Mouse (Mus musculus) forebrain, embryonic 13.5 days (tissue): Measurements from ENCODE around the gene Rnase10. TPM values are rescaled to one million over a fixed set of nuclear protein-coding genes. Genes with fewer than 3 reads are reported as not detected.
"Not testable (repeated sequence)": the region's sequence is repeated elsewhere in the genome, so short reads cannot be mapped to it uniquely, and the experiment has no call there.

Source experiments
- ATAC-seq: fragments of 200-750 bp; cut with Nextera tagmentation; 2 replicates; pipeline ENCODE4 v1.8.0; 2017
- H3K27ac ChIP-seq: fragments of 300-500 bp; sonication (generic); 2 replicates; pipeline ENCODE4 v1.5.1; 2015; ENCODE audit warnings: inconsistent platforms, mild to moderate bottlenecking, moderate library complexity
- H3K27me3 ChIP-seq: fragments of 300-500 bp; sonication (generic); 2 replicates; pipeline ENCODE4 v1.6.1; 2015; ENCODE audit warnings: mild to moderate bottlenecking, inconsistent platforms
- H3K36me3 ChIP-seq: fragments of 300-500 bp; sonication (generic); 2 replicates; pipeline ENCODE4 v1.6.1; 2015; ENCODE audit warnings: mild to moderate bottlenecking, inconsistent platforms; ENCODE audit not compliant: poor library complexity, severe bottlenecking
- H3K4me1 ChIP-seq: fragments of 300-500 bp; sonication (generic); 2 replicates; pipeline ENCODE4 v1.6.1; 2015; ENCODE audit warnings: inconsistent platforms
- H3K4me2 ChIP-seq: fragments of 300-500 bp; sonication (generic); 2 replicates; pipeline ENCODE4 v1.6.1; 2015; ENCODE audit warnings: inconsistent platforms, mild to moderate bottlenecking, moderate library complexity
- H3K4me3 ChIP-seq: fragments of 300-500 bp; sonication (generic); 2 replicates; pipeline ENCODE4 v1.5.1; 2015; ENCODE audit warnings: mild to moderate bottlenecking, inconsistent platforms
- H3K9ac ChIP-seq: fragments of 300-500 bp; sonication (generic); 2 replicates; pipeline ENCODE4 v1.6.1; 2015; ENCODE audit warnings: mild to moderate bottlenecking, inconsistent platforms
- H3K9me3 ChIP-seq: fragments of 300-500 bp; sonication (generic); replicated peaks from 2 replicates; pipeline ENCODE4 v1.6.1; 2016; ENCODE audit warnings: inconsistent platforms
- WGBS: fragments of 180-500 bp; shearing (Covaris S2); methylation state at CpG from one replicate; pipeline ENCODE4 v1.1.7; 2015; 5-methylcytosine and 5-hydroxymethylcytosine counted together
- polyA plus RNA-seq: library from polyadenylated mRNA; unstranded; fragments of >200 nt; fragmentation: Nextera tagmentation; extraction: Ambion mirVana; gene quantifications from 2 replicates; pipeline ENCODE4 v1.2.1, GENCODE M21; 2015

Gene Rnase10
- polyA plus RNA-seq, 1 experiment from 2014 or later, result not detected

- no peak overlapping the region for H3K4me3 ChIP-seq
- no peak for ATAC-seq
Observed at GRCm38 (mm10) chr14:50979631-50980030, 27.9 kb upstream of the Rnase10 start.

GRCm38 (mm10) chr14:50981207-50981606 is 26.3 kb upstream of the Rnase10 start:
- WGBS, result 50% methylated on average over 2 of the region's 2 CpGs
- Histone ChIP-seq H3K9me3 (no peaks in the 10 kb centered on the region), H3K4me3 (no peak overlapping the region), H3K27me3 (no peaks in the 10 kb centered on the region), H3K4me1 (peaks cover 3% of the 10 kb centered on the region; the same call in 1 of the 2 replicates), H3K36me3 (no peaks in the 10 kb centered on the region), H3K4me2 (no peak overlapping the region), H3K27ac (no peak overlapping the region), H3K9ac (no peak overlapping the region)
- ATAC-seq, result no peak

More at GRCm38 (mm10) chr14:50979631-50980030, 27.9 kb upstream of the Rnase10 start:
- Histone ChIP-seq H3K4me1 (peaks cover 3% of the 10 kb centered on the region; the same call in 1 of the 2 replicates), H3K27ac (no peak overlapping the region), H3K9ac (no peak overlapping the region), H3K9me3 (no peaks in the 10 kb centered on the region), H3K36me3 (no peaks in the 10 kb centered on the region), H3K4me2 (no peak overlapping the region), H3K27me3 (no peaks in the 10 kb centered on the region)

- Histone ChIP-seq H3K9me3 (no peaks in the 10 kb centered on the region), H3K36me3 (no peaks in the 10 kb centered on the region), H3K4me1 (peaks cover under 1% of the 10 kb centered on the region; the same call in 1 of the 2 replicates), H3K9ac (no peak overlapping the region), H3K27ac (no peak overlapping the region), H3K27me3 (no peaks in the 10 kb centered on the region), H3K4me3 (no peak overlapping the region), H3K4me2 (no peak overlapping the region)
- WGBS, result 88% methylated on average over 5 of the region's 5 CpGs
- ATAC-seq, result no peak
Observed at GRCm38 (mm10) chr14:50981837-50982236, 25.7 kb upstream of the Rnase10 start.

GRCm38 (mm10) chr14:50987668-50988067 is 19.9 kb upstream of the Rnase10 start:
- Histone ChIP-seq H3K9ac (no peak overlapping the region), H3K4me3 (no peak overlapping the region)
- 88% methylated on average over 2 of the region's 2 CpGs for WGBS

GRCm38 (mm10) chr14:50991037-50991436 is 16.5 kb upstream of the Rnase10 start:
- WGBS, result 85% methylated on average over 3 of the region's 3 CpGs
- no peak for ATAC-seq
- no peak overlapping the region for H3K9ac ChIP-seq
- no peaks in the 10 kb centered on the region for H3K27me3 ChIP-seq
- H3K9me3 ChIP-seq, result no peaks in the 10 kb centered on the region
- H3K4me2 ChIP-seq, result no peak overlapping the region
- no peak overlapping the region for H3K27ac ChIP-seq
- no peaks in the 10 kb centered on the region for H3K4me1 ChIP-seq
- H3K36me3 ChIP-seq, result no peaks in the 10 kb centered on the region
- H3K4me3 ChIP-seq, result no peak overlapping the region

More at GRCm38 (mm10) chr14:50987668-50988067, 19.9 kb upstream of the Rnase10 start:
- no peaks in the 10 kb centered on the region for H3K36me3 ChIP-seq
- no peak overlapping the region for H3K27ac ChIP-seq
- H3K4me2 ChIP-seq, result no peak overlapping the region
- no peaks in the 10 kb centered on the region for H3K4me1 ChIP-seq
- no peak for ATAC-seq
- no peaks in the 10 kb centered on the region for H3K9me3 ChIP-seq
- H3K27me3 ChIP-seq, result no peaks in the 10 kb centered on the region

GRCm38 (mm10) chr14:50997088-50997487 is 10.5 kb upstream of the Rnase10 start:
- no peak for ATAC-seq
- H3K9me3 ChIP-seq, result no peaks in the 10 kb centered on the region
- H3K27ac ChIP-seq, result no peak overlapping the region
- H3K9ac ChIP-seq, result no peak overlapping the region
- 80% methylated on average over 3 of the region's 3 CpGs for WGBS
- no peak overlapping the region for H3K4me3 ChIP-seq
- no peaks in the 10 kb centered on the region for H3K4me1 ChIP-seq
- no peaks in the 10 kb centered on the region for H3K27me3 ChIP-seq
- H3K36me3 ChIP-seq, result no peaks in the 10 kb centered on the region
- H3K4me2 ChIP-seq, result no peak overlapping the region

GRCm38 (mm10) chr14:50997999-50998666 is 9.4 kb upstream of the Rnase10 start:
- 89% methylated on average over 2 of the region's 2 CpGs for WGBS
- H3K4me3 ChIP-seq, result no peak overlapping the region
- H3K27ac ChIP-seq, result no peak overlapping the region
- no peaks in the 10 kb centered on the region for H3K27me3 ChIP-seq
- no peak for ATAC-seq
- no peaks in the 10 kb centered on the region for H3K36me3 ChIP-seq
- no peak overlapping the region for H3K9ac ChIP-seq
- H3K9me3 ChIP-seq, result no peaks in the 10 kb centered on the region
- H3K4me2 ChIP-seq, result no peak overlapping the region
- H3K4me1 ChIP-seq, result no peaks in the 10 kb centered on the region

GRCm38 (mm10) chr14:51007914-51008713 is 563 bp downstream of the Rnase10 start:
- no peak overlapping the region for H3K4me2 ChIP-seq
- peak; percentile 38; the same call in 1 of the 2 replicates for ATAC-seq
- no peak overlapping the region for H3K4me3 ChIP-seq
- H3K4me1 ChIP-seq, result no peaks in the 10 kb centered on the region
- H3K27me3 ChIP-seq, result no peaks in the 10 kb centered on the region
- WGBS, result 83% methylated on average over 13 of the region's 13 CpGs
- no peaks in the 10 kb centered on the region for H3K36me3 ChIP-seq
- H3K9me3 ChIP-seq, result no peaks in the 10 kb centered on the region
- no peak overlapping the region for H3K9ac ChIP-seq
- no peak overlapping the region for H3K27ac ChIP-seq

- no peaks in the 10 kb centered on the region for H3K9me3 ChIP-seq
- H3K4me1 ChIP-seq, result no peaks in the 10 kb centered on the region
- no peak for ATAC-seq
- WGBS, result 88% methylated on average over 4 of the region's 4 CpGs
- H3K9ac ChIP-seq, result no peak overlapping the region
- H3K4me3 ChIP-seq, result no peak overlapping the region
- no peak overlapping the region for H3K4me2 ChIP-seq
- no peaks in the 10 kb centered on the region for H3K27me3 ChIP-seq
- H3K27ac ChIP-seq, result no peak overlapping the region
- no peaks in the 10 kb centered on the region for H3K36me3 ChIP-seq
Observed at GRCm38 (mm10) chr14:51008781-51009180, 1.2 kb downstream of the Rnase10 start.

- H3K27me3 ChIP-seq, result no peaks in the 10 kb centered on the region
- H3K4me1 ChIP-seq, result no peaks in the 10 kb centered on the region
- H3K36me3 ChIP-seq, result no peaks in the 10 kb centered on the region
- ATAC-seq, result no peak
- H3K4me3 ChIP-seq, result no peak overlapping the region
- no peak overlapping the region for H3K4me2 ChIP-seq
- 83% methylated on average over 6 of the region's 6 CpGs for WGBS
- no peak overlapping the region for H3K27ac ChIP-seq
- H3K9ac ChIP-seq, result no peak overlapping the region
- H3K9me3 ChIP-seq, result no peaks in the 10 kb centered on the region
Observed at GRCm38 (mm10) chr14:51009572-51009971, 2.0 kb downstream of the Rnase10 start.

GRCm38 (mm10) chr14:51014724-51015123 is 7.2 kb downstream of the Rnase10 start:
- H3K27ac ChIP-seq, H3K9me3 ChIP-seq, H3K4me1 ChIP-seq, H3K9ac ChIP-seq, ATAC-seq, H3K27me3 ChIP-seq, H3K4me3 ChIP-seq, H3K36me3 ChIP-seq, H3K4me2 ChIP-seq: not testable (repeated sequence)
- 87% methylated on average over 3 of the region's 3 CpGs for WGBS

- ATAC-seq, result no peak
- no peaks in the 10 kb centered on the region for H3K4me1 ChIP-seq
- H3K9me3 ChIP-seq, result no peaks in the 10 kb centered on the region; the same call in 1 of the 2 replicates
- H3K36me3 ChIP-seq, result no peaks in the 10 kb centered on the region
- no peak overlapping the region for H3K4me3 ChIP-seq
- H3K9ac ChIP-seq, result no peak overlapping the region
- H3K4me2 ChIP-seq, result no peak overlapping the region
- no peak overlapping the region for H3K27ac ChIP-seq
- no peaks in the 10 kb centered on the region for H3K27me3 ChIP-seq
Observed at GRCm38 (mm10) chr14:51015780-51016179, 8.2 kb downstream of the Rnase10 start.
